Mouse (Mus musculus): ENCODE data around the gene Tecpr1.

DNA sequence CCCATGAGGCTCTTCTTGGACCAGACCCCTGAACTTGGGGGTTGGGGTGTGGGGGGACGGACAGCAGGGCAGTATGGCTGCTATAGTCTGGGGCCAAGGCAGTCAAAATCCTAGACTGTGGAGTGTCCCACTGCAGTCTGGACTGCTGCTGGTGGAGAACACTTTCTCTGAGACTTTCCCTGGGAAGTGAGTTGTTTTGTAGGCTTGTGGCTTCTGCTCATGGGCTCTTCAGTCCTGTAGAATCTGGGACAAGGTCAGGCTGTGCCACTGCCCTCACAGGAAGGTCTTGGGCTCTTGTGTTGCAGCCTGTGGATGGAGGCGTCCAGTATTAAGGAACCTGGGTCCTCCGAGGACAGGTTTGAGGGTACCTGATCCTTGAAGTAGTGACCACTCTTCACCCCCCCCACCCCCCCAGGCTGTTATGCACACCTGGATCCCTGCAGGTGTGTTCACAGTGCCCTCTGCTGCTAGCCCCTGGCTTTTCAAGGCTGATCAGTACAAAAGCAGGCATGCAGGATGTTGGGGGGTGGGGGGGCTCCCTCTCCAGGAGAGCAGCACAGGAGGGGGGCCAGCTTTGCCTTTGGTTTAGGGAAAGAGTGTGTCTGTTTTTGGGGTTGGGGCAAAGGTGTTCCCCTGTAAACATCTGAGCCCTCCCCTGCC lies 34.2 kb upstream of the Tecpr1 start:
- no peak for TF ChIP-seq POLR2A (IDR thresholded peaks at IDR 0.05; ENCODE audit: low read depth, low read length)
- no peak for TF ChIP-seq CTCF (IDR thresholded peaks at IDR 0.05; ENCODE audit: extremely low read depth, insufficient read depth, insufficient read length, insufficient replicate concordance)
